Mouse (Mus musculus) cerebellum, postnatal 25 days (tissue): Measurements from ENCODE around the gene Limd2.
"Not testable (repeated sequence)": the region's sequence is repeated elsewhere in the genome, so short reads cannot be mapped to it uniquely, and the experiment has no call there.

Source experiments
- DNase-seq, 2 experiments: peaks; one replicate each; pipeline ENCODE4 v3.0.0; 2021; ENCODE audit warnings: mixed read lengths in 2 of 2

Gene Limd2

DNA sequence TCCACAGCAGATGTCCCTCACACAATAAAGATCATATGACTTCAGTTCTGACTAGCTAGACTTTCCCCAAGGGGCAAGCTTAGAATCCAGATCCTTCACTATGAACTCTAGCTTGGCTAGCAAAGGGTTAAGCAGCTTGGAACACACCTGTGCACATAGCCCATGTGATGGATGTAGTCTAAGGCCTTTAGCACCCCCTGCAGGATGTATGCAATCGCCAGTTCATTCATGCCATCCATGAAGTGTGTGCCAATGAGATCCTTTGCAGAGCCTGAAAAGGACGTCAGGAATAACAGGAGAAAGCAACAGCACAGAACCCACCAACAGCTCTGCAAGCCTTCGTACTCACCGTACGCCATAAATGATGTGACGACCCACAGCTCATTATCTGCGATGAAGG lies 10.1 kb upstream of the Limd2 start:
- peak in 1 of 2 experiments; percentile 40 for DNase-seq

DNA sequence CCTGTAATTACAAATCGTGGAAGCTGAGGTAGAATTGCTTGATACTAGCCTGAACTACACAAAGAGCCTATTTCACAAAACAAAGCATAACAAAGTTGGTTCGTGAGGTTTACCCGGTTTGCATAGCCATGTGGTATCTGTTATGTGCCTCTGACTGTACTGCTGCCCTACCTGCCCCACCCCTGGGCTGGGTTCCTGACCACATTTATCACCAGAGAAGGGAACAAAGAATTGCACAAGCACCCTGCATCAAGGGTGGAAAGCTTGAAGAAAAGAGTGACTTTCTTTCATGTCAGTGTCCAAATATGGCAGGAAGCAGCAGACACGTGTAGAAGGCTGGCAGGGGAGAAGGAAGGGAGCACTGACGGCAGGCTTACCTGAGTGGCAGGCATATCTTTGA lies 6.8 kb upstream of the Limd2 start:
- DNase-seq, result no peak

DNA sequence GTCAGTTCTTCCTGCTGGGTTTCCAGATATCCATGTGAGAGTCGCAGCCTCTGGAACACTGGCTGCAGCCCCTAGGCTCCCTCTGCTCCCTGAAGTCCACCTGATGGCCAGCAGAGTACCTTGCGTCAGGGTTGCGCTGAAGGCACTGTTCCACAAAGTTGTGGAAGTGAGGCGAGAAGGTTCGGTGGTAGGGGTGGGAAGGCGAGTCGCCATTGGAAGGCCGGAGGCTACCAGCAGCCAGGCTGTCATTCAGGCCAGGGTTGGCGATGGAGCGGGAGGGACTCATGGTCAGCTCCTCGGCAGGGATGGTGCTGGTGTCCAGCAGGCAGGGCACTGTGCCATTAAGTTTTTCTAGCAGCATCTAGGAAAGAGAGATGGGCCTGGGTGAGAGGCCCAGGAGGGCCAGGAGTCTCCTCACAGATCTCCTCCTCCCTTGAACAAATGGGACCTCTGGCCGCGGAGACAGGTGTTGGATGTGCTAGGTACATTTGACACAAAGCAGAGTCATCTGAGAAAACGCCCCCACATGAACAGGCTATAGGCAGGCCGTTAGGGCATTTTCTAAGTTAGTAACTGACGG lies 4.0 kb upstream of the Limd2 start:
- no peak for DNase-seq

DNA sequence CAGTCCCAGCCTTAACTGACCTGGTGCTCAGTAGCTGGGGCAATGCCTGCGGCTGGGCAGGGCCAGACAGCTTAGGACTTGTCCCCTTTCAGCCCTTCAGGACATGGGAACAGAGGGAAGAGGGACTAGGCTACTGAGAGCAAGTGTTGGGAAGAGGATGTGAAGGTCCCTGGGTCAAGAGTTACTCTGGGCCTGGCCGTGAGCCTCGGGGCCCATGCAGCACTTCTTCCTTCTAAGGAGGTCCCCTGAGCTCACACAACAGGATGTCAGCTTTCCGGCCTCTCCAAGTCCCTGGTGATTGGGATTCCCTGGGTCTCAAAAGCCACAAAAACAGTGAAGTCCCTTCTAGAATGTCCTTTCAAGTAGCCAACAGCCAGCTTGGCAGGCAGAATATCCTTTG lies 2.9 kb upstream of the Limd2 start:
- no peak for DNase-seq

DNA sequence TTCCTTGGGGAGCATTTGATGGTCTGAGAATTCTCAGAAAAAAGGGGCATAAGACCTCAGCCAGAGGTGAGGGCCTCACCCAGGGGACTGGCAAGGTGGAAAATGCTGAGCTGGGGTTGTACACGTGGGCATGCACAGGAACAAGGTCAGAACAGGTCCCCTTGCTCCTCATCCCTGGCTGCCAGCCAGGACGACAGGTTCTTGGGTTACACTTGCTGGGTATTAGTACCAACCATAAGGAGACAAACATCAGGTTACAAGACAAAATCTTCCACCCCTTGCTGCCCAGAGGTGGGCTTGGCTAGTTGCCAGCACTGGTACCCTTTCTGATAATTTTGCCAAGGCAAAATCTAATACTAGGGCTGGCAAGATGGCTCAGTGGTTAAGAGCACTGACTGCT lies 1.6 kb upstream of the Limd2 start:
- peak in 1 of 2 experiments; percentile 55 for DNase-seq

DNA sequence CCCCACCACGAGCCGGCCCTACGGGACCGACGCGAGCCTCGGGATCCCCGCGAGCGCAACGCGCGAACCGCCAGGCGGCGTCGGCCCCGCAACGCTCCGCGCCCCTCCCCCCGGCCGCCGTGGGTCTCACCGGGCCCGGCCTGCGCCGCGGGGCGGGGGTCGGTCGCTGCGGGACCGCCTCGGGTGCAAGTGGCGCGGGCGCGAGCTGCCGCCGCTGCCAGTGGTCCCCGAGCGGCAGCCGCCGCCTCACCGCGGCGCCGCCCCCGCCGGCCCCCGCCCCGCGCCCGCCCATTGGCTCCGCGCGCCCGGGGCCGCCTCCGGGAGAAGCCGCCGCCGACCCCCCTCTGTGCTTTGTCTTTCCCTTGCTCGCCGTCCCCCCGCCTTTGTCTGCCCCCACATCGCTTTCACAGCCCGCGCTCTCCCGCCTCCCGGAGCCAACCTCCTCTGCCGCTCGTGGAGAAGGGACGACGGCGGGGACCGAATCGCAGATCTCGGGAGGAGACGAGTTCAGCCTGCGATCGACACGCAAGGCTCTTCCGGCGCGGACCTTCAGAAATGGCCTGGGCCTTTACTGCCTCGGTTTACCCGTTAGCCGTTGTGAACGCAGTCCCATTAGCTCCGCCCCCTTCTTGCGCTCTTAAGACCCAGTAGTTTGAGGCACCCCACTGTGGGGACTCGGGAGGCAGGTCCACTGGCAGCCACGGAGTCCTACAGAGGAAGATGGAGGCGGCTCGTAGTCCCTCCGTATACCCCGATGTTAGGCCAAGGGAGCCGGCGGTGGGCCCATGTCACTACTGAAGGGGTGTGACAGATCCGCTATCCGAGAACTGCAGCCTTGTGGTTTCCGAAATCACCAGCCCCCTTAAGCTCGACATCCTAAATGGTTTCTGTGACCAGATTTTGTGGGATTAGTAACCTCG lies 479 bp downstream of the Limd2 start:
- DNase-seq, result peak; percentile 89 to 94

DNA sequence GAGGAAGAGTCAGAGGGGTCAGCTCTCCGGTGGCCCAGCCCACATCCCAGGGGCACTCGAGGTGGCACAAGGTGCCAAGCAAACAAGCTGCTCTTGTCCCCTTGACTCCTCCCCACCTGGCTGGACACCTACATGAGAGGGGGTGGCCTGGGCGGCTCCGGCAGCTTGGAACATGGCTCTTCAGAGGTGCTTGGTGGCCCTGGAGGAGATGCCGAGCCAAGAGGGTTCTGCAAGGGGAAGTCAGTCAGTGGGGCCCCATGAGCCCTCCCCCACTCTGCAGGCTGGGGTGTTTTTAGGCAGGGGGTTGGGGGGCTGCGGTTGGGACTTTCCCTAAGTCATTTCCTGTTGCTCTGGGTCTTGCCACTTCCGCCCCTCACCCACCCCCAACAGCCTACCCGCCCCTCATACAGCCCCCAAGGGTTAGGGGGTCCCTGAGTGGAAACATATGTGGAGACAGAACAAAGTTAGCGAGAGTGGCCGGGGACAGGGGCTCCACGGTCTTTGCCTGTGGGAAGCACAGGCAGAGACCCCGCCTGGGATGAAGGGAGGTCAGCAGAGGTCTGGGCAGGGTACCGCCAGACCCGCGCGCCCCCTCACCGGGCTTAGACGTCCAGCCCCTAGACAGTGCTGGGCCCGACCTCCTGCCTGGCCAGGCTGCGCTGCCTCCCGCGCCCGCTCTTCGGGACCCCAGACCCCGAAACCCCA lies 1.3 kb downstream of the Limd2 start:
- DNase-seq, result peak; percentile 64 to 67

DNA sequence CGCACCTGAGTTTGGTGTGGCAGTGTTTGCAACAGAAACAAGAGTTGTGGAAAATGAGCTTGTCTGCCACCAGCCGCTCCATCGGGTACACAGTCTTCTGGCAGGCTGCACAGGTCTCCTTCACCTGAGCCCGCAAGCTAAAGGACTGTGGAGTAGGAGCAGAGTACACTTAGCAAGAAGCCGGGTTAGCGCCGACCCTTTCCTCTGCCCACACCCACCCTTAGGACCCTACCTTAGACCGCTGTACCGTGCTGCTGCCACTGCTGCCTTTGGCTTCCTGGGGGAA lies 1.8 kb downstream of the Limd2 start:
- DNase-seq, result peak in 1 of 2 experiments; percentile 55

DNA sequence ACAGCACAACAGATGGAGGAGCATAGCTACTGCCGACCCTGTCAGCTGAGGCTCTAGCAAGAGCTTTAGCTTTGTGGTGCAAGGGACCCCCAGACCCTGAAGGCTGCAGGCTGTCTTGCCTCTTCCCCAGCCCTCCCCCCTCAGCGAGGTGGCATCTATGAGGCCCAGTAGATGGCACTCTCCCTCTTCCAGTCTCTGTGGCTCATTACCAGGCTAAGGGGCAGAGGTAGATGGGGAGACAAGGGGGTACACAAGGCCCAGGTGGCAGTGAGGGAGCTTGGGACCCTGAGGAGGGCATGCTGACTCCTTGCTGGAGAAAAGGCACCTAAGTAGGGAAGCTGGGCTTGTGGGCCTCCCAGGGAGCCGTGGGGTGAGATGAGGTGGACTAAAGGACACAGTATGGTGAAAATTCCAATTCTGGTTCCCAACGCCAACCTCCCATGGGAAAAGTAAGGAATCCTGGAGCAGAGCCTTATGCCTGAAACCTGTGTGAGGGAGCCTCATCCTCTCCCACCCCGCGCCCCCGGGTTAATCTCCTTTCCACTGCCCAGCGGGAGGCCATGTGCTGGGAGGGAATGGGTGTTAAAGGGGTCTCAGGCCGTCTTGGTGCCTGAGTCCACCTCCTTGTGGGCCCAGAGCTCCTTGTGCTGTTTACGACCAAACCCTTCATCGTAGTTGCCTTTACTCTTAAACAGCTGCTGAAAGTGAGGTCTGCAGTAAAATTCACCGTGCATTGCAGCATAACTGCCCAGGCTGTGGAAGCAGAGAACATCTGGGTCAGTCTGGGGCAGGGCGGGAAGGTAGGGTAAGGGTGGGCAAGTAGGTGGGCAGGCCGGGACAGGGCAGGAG lies 2.4 kb downstream of the Limd2 start:
- peak; percentile 63 to 71 for DNase-seq

DNA sequence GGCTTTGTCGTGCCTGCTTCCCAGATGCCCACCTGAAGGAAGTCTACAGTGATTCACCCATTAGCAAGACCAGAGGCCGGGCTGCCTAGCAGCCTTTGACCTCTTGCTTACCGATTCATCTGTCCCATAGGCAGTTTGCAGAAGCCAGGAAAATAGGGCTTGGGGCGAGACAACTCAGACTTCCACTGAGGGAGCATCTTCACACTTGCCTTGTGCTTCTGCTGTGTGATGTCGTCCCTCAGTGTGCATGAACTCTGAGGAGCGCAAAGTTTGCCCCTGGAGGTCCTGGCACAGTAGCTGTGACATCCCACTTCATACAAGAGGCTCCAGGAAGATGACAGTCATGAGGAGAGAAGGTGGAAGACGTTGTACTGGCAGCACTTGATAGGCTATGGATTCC lies 3.5 kb downstream of the Limd2 start:
- DNase-seq, result no peak

DNA sequence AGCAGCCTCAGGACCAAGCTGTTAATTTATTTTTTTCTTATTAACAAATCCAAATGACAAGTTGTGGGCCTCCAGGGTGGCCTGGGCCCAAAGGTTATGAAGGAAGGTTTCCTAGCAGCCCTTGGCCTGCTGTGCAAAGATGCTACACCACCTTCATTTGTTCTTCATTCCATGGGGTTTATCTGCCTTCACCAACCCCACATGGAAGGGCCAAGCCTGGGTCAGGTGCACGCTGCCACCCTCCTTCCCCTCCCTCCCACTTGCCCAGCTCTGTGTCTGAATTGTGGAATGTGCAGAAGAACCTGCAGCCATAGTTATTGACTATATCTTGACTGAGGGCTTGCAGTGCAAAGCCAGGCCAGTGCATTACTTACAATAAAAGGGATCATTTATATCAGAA lies 4.4 kb downstream of the Limd2 start:
- no peak for DNase-seq

DNA sequence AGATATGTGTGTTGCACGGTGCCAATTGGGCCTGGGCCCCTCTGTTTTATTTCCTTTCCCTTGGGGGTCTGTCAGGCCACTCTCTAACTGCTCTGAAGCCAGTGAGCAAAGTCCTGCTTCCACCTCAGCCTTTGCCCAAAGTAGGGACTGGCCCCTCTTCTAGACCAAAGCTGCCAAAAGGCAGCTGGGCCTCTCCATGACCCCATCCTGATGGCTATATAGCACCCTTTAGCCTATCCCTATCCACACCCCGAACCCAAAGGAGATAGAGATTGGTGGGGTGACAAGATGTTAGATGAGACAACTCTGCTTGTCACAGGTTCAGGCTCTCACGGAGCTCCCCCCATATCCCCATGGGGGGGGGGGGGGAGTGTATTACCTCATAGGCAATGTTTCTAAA lies 4.9 kb downstream of the Limd2 start:
- no peak for DNase-seq

DNA sequence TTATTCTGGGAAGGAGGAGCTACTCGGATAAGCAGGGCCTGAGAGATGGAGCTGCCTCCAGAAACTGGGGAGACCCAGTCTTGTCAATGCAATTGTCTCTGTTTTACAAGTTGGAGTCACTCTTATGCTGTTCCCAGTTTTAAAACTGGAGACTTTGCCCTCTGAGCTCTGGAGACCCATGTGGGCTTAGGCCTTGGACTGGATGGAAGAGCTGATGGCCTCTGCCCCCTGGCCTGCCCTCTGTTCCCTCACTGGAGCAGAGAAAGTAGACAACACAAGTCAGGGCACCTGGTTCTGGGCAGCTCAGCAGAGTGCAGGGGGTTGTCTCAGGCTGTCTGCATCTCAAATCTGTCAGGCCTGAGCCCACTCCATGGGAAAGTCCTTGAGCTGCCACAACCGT lies 5.9 kb downstream of the Limd2 start:
- DNase-seq, result no peak

DNA sequence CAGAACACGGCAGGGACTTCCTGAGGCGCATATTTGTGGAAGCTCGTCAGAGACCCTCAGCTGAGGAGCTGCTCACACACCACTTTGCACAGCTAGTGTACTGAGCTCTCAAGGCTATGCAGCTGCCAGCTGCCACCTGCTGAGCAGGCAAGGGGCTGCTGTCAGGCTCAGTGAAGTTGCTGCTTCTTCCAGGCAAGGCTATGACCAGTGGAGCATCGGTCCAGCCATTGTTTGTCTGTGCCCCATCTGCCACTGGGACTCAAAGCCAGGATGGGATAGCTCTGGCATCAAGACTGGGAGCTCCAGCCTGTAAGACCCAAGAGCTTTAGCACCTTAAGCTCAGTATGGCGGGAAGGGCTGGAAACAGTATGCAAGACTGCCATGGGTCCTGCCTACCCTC lies 6.6 kb downstream of the Limd2 start:
- DNase-seq, result peak in 1 of 2 experiments; percentile 39

DNA sequence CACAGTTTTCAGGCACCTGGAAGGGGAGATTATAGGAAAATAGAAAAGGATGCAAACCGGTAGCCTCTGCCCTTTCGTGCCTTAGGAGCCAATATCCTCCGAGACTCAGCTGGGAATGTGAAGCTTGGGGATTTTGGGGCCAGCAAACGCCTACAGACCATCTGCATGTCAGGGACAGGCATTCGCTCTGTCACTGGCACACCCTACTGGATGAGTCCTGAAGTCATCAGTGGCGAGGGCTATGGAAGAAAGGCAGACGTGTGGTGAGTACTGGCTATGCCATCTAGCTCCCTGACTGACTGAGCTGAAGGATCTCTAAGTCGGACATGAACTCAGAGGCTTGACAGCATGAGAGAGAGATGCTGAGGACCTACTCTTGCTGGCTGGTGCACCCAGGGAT lies 8.5 kb downstream of the Limd2 start:
- peak; percentile 38 to 54 for DNase-seq

DNA sequence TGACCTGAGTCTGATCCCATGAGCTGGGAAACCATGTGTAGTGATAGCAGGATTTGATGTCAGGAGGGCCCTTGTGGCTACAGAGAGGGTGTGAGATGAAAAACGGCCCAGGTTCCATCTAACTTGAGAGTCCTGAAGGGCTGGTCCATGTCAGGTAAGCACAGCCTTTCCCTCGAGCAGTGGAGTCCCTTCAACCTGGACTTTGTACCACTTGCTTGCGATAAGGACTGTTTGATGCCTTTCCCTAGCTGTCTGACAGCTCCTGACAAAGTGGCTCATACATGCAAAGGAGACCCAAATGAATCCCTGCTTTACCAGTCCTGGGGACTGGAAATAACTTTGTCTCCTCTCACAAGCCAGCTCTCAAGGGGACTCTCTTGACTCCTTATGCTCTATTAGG lies 9.4 kb downstream of the Limd2 start:
- DNase-seq, result no peak

DNA sequence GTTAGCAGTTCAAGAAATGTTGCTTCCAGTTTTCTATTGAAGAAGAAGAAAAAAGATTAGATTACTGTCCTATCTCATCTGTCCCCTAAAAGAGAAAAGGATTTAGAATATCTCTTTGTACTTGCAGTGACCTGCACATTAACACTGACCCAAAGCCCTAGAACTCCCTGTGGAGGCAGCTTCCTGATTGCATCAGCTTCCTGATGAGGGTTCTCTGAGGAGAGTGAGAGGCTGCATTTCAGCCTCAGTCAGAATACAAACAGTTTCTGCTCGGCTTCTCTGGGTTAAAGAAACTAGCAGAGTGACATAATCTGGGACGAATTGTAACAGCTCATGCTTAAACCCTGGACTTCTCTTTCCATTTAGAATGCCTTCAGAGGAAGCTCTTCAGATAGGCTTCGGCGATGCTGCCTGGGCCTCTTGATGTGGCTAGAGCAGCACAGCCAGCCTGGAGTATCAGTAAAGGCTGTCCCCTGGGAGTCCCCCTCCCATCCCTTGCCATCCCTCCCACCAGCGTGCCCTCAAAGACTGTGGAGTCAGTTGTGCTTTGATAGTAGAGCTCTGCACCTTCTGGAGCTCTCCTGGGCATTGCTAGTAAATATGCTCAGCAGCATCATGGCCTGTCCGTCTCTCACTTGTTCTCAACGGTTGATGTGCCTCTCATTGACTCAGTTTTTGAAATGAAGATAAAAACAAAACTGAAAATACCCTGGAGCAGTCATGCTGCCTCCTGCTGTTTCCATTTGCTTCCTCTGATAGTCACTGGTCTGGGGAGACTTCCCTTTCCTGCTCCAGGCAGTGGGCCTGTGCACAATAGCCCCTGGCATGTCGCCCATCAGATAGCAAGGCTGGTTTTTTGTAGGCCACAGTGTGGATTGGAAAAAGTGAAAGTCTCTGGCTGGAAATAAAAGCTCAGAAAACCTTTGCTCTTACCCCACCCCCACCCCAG lies 25.8 kb downstream of the Limd2 start:
- DNase-seq, result peak; percentile 56 to 75

DNA sequence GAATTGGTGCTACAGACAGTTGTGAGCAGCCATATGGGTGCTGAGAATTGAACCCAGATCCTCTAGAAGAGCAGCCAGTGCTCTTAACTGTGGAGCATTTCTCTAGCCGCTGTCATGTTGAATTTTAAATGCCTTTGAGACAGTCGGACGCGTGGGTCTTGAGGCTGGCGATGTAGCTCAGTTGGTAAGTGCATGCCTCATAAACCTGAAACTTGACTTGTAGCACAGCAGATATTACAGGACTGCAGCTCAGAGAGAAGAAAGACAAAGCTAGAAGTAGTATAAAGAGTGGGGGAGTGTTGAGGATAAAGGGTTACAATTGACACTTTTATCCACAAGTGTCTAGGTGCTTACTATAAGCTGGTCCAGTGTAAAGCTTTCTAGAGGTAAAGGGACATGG lies 28.1 kb downstream of the Limd2 start:
- no peak for DNase-seq

DNA sequence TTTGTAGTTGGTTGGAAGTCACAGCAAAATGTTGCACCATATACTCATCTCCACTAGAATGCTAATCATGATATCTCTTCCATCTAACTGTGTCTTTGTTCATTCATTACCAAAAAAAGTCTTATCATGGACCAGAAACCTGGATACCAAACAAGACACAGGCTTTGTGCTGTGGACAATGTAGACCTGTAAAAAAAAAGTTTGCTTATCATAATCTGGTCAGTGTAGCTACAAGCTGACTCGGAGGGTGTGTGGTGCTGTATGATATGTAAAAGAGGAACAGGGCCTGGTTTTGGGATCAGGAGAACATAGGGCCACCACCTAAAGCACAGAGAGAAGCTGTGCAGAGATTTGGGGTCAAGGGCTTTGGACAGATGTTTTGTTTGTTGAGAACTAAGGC lies 31.2 kb downstream of the Limd2 start:
- DNase-seq, result no peak

DNA sequence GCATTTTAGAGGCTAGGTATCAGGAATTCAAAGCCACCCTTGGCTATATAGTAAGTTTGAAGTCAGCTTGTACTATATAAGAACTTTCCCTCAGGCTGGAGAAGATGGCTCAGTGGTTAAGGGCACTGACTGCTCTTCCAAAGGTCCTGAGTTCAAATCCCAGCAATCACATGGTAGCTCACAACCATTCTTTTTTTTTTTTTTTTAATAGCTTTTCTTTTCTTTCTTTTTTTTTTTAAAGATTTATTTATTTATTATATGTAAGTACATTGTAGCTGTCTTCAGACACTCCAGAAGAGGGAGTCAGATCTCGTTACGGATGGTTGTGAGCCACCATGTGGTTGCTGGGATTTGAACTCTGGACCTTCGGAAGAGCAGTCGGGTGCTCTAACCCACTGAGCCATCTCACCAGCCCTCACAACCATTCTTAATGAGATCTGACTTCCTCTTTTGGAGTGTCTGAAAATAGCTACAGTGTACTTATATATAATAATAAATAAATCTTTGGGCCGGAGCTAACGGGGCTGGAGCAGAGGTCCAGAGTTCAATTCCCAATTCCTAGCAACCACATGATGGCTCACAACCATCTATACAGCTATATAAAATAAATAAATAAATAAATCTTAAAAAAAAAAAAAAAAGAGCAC lies 33.8 kb downstream of the Limd2 start:
- DNase-seq, result not testable (repeated sequence)

DNA sequence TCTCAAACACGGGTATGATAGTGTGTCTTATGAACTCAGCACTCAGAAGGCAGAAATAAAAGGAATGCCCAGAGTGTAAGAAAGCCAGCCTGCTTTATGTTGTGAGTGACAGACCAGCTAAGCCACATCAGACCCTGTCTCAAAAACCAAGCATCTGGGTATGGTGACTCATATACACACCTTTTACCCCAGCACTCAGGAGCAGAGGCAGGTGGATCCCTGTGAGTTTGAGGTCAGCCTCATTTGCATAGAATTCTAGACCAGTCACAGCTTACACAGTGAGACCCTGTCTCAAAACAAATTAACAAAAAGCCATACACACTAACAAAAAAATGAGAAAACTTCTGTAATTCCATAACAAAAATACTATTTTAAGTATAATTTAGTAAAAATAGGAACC lies 34.8 kb downstream of the Limd2 start:
- DNase-seq, result no peak
